Mouse (Mus musculus): ENCODE measurements around the gene Srek1ip1.

Srek1ip1 gene

GRCm38 (mm10) chr13:104792184-104792583 is at the start of gene Srek1ip1:
Gene Srek1ip1 (plus strand): TSS chr13:104792484.
- no peak for DNase-seq

DNA sequence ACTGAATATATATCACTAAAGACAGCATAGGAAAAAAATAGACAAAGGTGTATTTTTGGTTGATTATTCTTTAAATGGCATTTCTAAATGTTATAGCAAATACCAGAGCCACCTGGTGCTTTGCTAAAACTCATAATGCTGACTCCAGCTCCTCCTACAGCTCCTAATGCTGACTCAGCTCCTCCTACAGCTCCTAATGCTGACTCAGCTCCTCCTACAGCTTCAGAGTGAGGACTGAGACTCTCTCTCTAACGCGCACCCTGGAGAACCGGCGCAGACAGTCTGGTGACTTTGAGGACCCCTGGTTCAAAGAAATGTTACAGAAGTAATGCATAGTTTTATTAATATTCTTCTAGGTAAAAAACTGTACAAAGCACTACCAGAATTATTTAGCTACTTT is 49.4 kb upstream of the Srek1ip1 start:
- DNase-seq, result no peak

DNA sequence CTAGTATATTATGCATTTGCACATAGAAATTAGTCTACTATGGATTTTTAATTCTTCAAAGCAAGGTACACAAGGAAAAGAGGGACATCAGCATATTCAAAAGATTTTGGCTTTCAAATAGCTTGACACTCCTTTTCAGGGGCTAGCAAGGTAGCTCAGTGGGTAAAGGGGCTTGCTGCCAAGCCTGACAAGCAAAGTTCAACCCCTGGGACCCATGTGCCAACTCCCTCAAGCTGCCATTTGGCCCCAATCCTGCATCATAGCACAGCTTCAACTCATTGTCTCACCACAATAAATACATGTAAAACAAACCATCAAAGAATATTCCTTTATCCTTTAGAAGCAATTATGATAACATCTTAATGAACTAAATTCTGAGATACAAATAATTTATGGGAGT is 45.3 kb upstream of the Srek1ip1 start:
- DNase-seq, result no peak

GRCm38 (mm10) chr13:104759381-104759780 is 32.9 kb upstream of the Srek1ip1 start:
- DNase-seq, result no peak

DNA sequence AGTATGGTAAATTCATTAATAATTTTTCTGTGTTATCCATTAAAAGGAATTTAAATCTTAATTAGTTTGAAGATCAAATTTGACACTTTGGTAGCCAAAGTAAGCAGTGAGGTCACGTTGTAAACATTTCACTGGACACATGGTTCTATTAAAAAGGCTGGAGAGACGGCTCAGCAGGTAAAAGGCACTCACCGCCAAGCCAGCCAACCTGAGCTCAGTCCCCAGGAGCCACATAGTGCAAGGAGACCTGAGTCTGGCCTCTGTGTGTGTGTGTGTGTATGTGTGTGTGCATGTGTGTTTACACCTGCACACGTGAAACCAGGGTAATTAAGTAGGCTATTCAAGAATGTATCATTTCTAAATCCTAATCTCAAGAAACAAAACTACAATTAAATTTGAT is 29.9 kb upstream of the Srek1ip1 start:
- no peak for DNase-seq

DNA sequence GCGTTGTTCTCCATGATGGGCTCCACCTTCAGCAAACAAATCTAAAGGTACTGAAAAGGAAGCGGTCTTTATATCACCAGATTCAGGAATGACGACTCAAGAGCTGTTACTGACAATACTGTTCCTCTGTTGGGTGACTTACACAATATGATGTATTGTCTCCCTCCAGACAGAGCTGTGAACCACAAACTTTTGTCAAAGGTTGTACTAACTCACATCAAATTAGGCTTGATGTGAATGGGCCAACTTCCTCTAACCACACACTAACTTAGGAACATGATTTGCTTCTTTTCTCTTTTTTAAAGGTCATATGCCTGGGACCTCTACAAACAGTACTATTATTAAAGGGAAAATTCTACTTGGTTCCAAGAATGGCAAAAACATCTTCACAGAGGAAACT is 29.1 kb upstream of the Srek1ip1 start:
- DNase-seq, result no peak

- no peak for DNase-seq
Observed at GRCm38 (mm10) chr13:104779104-104779670, 13.1 kb upstream of the Srek1ip1 start.

GRCm38 (mm10) chr13:104787260-104787659 is 5.0 kb upstream of the Srek1ip1 start:
- no peak for DNase-seq

DNA sequence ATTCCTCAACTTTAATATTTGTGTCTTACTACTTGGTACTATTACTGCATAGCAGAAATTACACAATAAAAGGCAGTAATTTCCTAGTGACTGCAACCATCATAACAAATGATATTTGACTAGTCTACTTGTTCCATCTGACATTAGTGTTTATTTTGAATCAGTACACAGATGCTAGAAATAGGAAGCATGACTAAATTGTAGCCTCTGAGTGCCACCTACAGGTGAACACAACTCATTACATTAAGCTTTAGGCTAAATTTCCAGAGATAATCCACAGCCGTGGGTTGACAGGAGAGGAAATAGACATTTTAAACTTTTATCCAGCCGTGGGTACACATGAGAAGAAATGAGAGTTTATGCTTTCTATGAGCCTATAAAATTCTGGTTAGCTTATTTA is 2.6 kb upstream of the Srek1ip1 start:
- peak in 1 of 2 experiments; percentile 37 for DNase-seq

- DNase-seq, result no peak
Observed at GRCm38 (mm10) chr13:104794421-104794820, 2.1 kb downstream of the Srek1ip1 start.

GRCm38 (mm10) chr13:104799067-104799466 is 6.8 kb downstream of the Srek1ip1 start:
- DNase-seq, result no peak

GRCm38 (mm10) chr13:104799566-104800182 is 7.4 kb downstream of the Srek1ip1 start:
- DNase-seq, result no peak

- no peak for DNase-seq
Observed at GRCm38 (mm10) chr13:104805681-104806080, 13.4 kb downstream of the Srek1ip1 start.

- peak in 1 of 2 experiments; percentile 4 for DNase-seq
Observed at GRCm38 (mm10) chr13:104816270-104816634, 24.0 kb downstream of the Srek1ip1 start.

DNA sequence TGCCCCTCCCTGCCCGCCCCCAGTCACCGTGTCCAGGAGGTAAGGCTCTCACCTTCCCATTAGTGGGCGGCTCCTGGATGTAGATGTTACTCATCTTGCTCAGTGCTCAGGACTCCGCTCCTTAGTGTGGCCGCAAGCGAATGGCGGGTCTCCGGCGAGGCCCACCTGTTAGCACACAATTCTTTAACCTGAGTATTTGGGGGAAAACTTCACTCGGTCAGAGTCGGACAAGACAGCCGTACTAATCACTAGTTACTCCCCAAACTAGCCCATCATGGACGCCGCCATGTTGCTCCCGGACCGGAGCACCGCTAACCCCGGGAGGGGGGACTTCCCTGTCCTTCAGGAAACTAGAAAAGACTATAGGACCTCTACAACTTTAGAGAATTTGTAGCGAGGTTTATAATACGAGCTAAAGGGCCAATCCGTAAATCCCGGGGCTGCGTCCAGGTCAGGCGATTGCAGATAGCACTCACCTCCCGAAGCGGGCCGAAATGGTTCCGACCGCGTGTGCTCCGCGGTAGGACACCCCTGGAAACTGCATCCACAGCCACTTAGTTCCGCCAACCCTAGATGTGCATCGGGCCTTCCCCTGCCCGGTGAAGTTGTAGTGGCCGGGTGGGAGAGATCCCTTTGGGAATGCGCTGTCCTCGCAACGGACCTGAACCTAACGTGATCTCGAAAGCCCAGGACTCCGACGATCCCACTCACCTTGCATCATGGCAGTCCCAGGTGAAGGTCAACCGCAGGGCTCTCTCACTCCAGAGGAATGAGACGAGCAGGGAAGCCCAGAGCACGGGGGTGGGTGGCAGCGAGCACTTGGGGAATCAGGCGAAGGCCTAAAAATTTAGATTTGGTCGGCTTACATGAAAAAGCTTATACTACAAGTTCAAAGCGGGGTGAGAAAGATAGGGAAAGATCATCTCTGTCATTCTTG is 24.6 kb downstream of the Srek1ip1 start, which contains the start of gene Cwc27:
Gene Cwc27 (minus strand): TSS at position 508 of the 937 bp plus-strand sequence.
- peak; percentile 71 to 79 for DNase-seq

- DNase-seq, result no peak
Observed at GRCm38 (mm10) chr13:104817696-104818095, 25.4 kb downstream of the Srek1ip1 start.

GRCm38 (mm10) chr13:104821192-104821591 is 28.9 kb downstream of the Srek1ip1 start:
- no peak for DNase-seq

- DNase-seq, result no peak
Observed at GRCm38 (mm10) chr13:104821908-104822307, 29.6 kb downstream of the Srek1ip1 start.

DNA sequence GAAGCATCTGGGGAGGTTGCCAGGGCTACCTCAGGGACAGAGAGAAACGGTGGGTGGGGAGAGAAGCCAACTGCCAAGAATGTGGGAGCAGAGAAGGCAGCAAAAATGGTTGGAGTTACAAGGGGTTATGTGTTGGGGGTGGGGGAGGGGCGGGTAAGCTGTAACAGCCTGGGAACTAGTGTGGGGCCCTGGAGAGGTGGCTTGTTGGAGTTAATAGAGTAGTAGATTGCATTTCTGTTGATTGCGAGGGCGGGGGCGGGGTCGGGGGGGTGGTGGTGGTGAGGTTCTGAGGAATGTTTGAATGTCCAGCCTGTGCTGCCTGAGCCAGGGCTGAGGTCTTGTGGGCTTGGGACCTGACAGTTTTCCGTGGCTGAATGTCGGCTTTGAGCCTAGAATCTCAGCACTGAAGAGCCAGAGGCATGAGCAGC is 30.1 kb downstream of the Srek1ip1 start:
- no peak for DNase-seq

- no peak for DNase-seq
Observed at GRCm38 (mm10) chr13:104825470-104825869, 33.2 kb downstream of the Srek1ip1 start.

GRCm38 (mm10) chr13:104832811-104833210 is 40.5 kb downstream of the Srek1ip1 start:
- DNase-seq, result no peak

DNA sequence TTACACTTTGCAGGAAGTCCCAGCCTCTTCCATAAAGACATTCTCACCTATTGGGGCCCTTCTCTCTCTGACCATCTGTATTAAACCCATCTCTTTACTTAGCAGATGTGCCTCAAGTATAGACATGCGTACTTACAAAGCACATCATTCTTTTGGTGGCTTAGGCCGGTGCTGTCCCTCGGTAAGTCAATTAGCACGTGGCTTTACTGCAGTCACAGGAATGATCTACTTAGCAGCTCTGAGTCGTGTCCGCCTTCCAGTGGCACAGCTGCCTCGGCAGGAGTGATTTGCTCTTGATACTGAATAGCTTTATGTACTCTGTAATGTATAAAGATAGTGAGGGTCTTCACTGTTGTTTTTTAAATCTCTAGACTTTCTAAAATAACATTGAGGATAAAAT is 45.3 kb downstream of the Srek1ip1 start:
- no peak for DNase-seq

GRCm38 (mm10) chr13:104841937-104842336 is 49.7 kb downstream of the Srek1ip1 start:
- no peak for DNase-seq

Measured in lung, adult 18-20 months (tissue).